Mouse (Mus musculus): ENCODE measurements around the gene Fam13c. TPM values are rescaled to one million over a fixed set of nuclear protein-coding genes. Genes with fewer than 3 reads are reported as not detected.

Gene Fam13c
- polyA plus RNA-seq, 1 experiment from 2014 or later, result 6.8 TPM

DNA sequence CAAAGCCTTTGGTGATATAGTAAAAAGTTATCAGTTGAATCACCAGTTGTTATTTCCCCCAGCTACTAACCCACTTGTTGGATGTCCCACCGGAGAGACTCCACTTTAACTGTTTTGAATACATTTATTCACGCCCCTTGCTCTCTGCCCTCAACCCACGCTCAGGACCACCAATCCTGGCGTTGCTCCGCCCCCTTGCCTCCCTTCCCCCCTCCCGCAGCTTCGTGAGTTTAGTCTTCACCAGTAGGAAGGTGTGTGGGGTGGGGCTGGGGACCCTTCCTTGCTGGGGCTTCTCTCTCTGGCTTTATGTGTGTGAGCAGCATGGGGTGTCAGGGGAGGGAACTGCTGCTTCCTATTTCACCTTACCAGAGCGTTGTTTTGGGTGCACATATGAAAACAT lies 8.9 kb downstream of the Fam13c start:
- H3K4me2 ChIP-seq (replicated peaks; ENCODE audit: low read depth, low read length), result no peak overlapping the region
- no peak overlapping the region for H3K27ac ChIP-seq (ENCODE audit: low read length)
- H3K4me3 ChIP-seq (ENCODE audit: low read depth, low read length), result no peak overlapping the region
- H3K4me1 ChIP-seq (ENCODE audit: insufficient read depth, low read depth, low read length), result no peaks in the 10 kb centered on the region
- ATAC-seq (no peak), DNase-seq (ENCODE audit: low spot score) (no peak)
- H3K27me3 ChIP-seq (replicated peaks; ENCODE audit: insufficient read depth, low read length), result no peaks in the 10 kb centered on the region
- no peaks in the 10 kb centered on the region for H3K36me3 ChIP-seq (ENCODE audit: insufficient read depth, low read length)
- H3K9ac ChIP-seq (replicated peaks; ENCODE audit: low read depth), result no peak overlapping the region
- no peaks in the 10 kb centered on the region for H3K9me3 ChIP-seq (ENCODE audit: low read length)
- 44% methylated on average over 8 of the region's 8 CpGs for WGBS
- TF ChIP-seq EP300 (IDR thresholded peaks at IDR 0.05) (no peak), CTCF (IDR thresholded peaks at IDR 0.05) (no peak)

DNA sequence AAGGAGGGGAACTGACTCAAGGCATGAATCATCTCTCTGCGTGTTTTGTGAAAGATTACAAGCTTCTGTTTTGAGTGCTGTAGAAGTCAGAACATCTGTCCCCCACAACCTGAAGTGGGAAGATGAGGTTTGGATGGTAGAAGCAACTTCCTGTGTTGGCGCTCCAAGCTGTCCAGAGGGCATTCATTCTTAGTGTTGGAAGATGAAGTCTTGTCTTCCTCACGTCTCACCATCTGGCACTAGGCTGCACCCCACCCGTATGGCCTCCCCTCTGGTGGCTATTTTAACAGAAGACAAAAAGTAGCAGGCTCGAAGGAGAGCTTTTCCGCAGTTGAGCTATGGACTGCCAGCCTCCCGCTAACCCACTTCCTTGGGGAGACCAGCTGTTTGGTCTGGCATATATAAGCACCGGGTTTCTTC lies 15.6 kb downstream of the Fam13c start:
- WGBS, result 75% methylated on average over 8 of the region's 8 CpGs
- Histone ChIP-seq H3K36me3 (ENCODE audit: insufficient read depth, low read length) (no peaks in the 10 kb centered on the region), H3K9ac (replicated peaks; ENCODE audit: low read depth) (no peak overlapping the region), H3K27ac (ENCODE audit: low read length) (no peak overlapping the region), H3K4me1 (ENCODE audit: insufficient read depth, low read depth, low read length) (no peaks in the 10 kb centered on the region), H3K4me2 (replicated peaks; ENCODE audit: low read depth, low read length) (no peak overlapping the region), H3K4me3 (ENCODE audit: low read depth, low read length) (no peak overlapping the region), H3K9me3 (ENCODE audit: low read length) (no peaks in the 10 kb centered on the region), H3K27me3 (replicated peaks; ENCODE audit: insufficient read depth, low read length) (no peaks in the 10 kb centered on the region)
- TF ChIP-seq EP300 (IDR thresholded peaks at IDR 0.05) (no peak), CTCF (IDR thresholded peaks at IDR 0.05) (no peak)
- DNase-seq (ENCODE audit: low spot score), result peak; percentile 8
- ATAC-seq, result no peak

DNA sequence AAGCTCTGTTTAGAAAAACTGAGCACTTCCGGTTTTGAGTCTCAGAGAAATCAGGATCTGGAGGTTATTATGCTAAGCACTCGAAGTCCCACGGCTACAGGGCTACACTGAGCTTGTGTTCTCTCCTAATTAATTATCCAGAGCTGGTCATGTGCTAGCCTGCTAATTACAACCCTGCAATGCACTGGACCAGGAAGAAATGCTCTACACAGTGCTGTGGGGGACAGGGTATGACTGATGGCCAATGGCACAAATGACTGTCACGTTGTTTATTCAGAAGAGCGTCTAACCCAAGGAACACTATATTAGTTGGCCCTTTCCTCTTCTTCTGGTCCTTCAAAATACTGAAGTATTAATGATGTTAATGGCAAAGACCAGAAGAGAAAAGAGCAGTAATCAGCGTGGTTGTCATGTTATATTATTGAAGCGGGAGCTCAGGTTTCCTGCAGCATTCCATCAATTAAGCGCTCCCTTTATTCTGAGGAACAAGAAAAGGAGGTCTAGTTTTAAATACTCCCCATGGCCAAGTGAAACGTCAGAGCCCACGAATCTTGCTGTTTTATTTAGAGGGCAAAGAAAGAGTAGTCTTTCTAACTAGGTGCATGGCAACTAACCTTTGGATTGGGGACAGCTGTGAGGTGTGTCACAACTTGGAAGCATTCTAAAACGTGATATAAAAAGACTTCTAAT lies 18.4 kb downstream of the Fam13c start:
- H3K9me3 ChIP-seq (ENCODE audit: low read length), result no peaks in the 10 kb centered on the region
- H3K4me3 ChIP-seq (ENCODE audit: low read depth, low read length), result no peak overlapping the region
- TF ChIP-seq EP300 (IDR thresholded peaks at IDR 0.05), result no peak
- ATAC-seq (no peak), DNase-seq (ENCODE audit: low spot score) (no peak)
- 63% methylated on average over 11 of the region's 11 CpGs for WGBS
- no peaks in the 10 kb centered on the region for H3K27me3 ChIP-seq (replicated peaks; ENCODE audit: insufficient read depth, low read length)
- no peak overlapping the region for H3K9ac ChIP-seq (replicated peaks; ENCODE audit: low read depth)
- H3K27ac ChIP-seq (ENCODE audit: low read length), result no peak overlapping the region
- H3K36me3 ChIP-seq (ENCODE audit: insufficient read depth, low read length), result no peaks in the 10 kb centered on the region
- no peak overlapping the region for H3K4me2 ChIP-seq (replicated peaks; ENCODE audit: low read depth, low read length)
- no peaks in the 10 kb centered on the region for H3K4me1 ChIP-seq (ENCODE audit: insufficient read depth, low read depth, low read length)

DNA sequence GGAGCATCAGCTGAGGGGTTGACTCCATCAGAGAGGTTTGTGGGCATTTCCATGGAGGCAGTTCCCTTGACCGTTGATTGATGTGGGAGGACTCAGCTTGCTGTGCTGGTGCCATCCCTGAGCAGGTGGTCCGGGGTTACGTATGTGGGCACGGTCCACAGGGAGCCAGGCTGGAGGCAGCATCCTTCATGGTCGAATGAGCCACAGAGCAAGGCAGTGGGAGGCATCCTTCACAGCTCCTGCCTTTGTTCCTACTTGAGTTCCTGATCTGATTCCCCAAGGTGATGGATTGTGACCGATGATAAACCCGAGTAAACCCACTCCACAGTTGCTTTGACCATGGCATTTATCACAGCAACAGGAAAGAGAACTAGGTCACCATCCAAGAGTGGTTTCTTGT lies 25.4 kb downstream of the Fam13c start:
- DNase-seq (ENCODE audit: low spot score), result no peak
- no peaks in the 10 kb centered on the region for H3K27me3 ChIP-seq (replicated peaks; ENCODE audit: insufficient read depth, low read length)
- TF ChIP-seq EP300 (IDR thresholded peaks at IDR 0.05) (no peak), CTCF (IDR thresholded peaks at IDR 0.05) (no peak)
- 82% methylated on average over 7 of the region's 7 CpGs for WGBS
- no peak for ATAC-seq
- no peak overlapping the region for H3K4me3 ChIP-seq (ENCODE audit: low read depth, low read length)
- no peak overlapping the region for H3K27ac ChIP-seq (ENCODE audit: low read length)
- H3K9ac ChIP-seq (replicated peaks; ENCODE audit: low read depth), result no peak overlapping the region
- H3K4me2 ChIP-seq (replicated peaks; ENCODE audit: low read depth, low read length), result no peak overlapping the region
- H3K36me3 ChIP-seq (ENCODE audit: insufficient read depth, low read length), result no peaks in the 10 kb centered on the region
- H3K9me3 ChIP-seq (ENCODE audit: low read length), result no peaks in the 10 kb centered on the region
- no peaks in the 10 kb centered on the region for H3K4me1 ChIP-seq (ENCODE audit: insufficient read depth, low read depth, low read length)

DNA sequence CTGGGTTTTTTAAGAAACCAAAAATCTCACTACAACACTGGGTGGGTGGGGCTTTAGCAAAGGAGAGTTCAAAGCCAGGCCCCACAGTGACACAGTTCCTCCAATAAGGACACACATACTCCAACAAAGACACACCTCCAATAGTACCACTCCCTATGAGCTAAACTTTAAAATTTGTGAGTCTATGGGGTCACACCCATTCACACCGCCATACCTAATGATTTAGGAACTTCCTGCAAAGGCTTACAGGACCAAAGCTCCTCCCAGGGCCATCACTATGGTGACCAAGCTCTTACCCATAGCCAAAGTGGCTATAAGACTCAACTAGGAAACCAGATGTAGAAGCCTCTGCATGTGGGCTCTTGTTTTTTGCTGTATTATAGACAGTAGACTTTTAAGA lies 30.6 kb downstream of the Fam13c start:
- no peak overlapping the region for H3K27ac ChIP-seq (ENCODE audit: low read length)
- no peak overlapping the region for H3K9ac ChIP-seq (replicated peaks; ENCODE audit: low read depth)
- H3K4me3 ChIP-seq (ENCODE audit: low read depth, low read length), result no peak overlapping the region
- TF ChIP-seq EP300 (IDR thresholded peaks at IDR 0.05) (no peak), CTCF (IDR thresholded peaks at IDR 0.05) (no peak)
- no peak for DNase-seq (ENCODE audit: low spot score)
- H3K4me2 ChIP-seq (replicated peaks; ENCODE audit: low read depth, low read length), result no peak overlapping the region
- WGBS, result 76% methylated on average over 1 of the region's 1 CpGs
- H3K9me3 ChIP-seq (ENCODE audit: low read length), result no peaks in the 10 kb centered on the region
- H3K36me3 ChIP-seq (ENCODE audit: insufficient read depth, low read length), result no peaks in the 10 kb centered on the region
- H3K27me3 ChIP-seq (replicated peaks; ENCODE audit: insufficient read depth, low read length), result no peaks in the 10 kb centered on the region
- no peaks in the 10 kb centered on the region for H3K4me1 ChIP-seq (ENCODE audit: insufficient read depth, low read depth, low read length)
- no peak for ATAC-seq

DNA sequence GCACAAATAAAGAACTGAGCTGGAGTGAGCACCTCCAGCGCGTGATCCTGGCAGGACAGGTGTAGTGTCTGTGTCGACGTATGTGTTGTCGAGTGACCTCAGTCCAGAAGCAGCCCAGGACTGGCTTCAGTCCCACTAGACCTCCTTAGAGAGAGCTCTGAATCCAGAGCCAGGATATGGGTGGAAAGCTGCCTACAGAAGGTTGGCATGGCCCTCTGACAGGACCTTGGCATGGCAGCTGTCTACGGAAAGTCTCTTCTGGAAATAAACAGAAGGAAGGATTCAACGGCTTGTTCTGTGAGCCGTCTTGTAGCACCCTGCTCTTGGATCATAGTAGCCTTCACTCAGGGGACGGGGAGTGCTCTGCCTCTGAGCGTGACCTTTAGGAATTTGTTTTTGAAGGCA lies 37.5 kb downstream of the Fam13c start:
- Histone ChIP-seq H3K27me3 (replicated peaks; ENCODE audit: insufficient read depth, low read length) (no peaks in the 10 kb centered on the region), H3K9me3 (ENCODE audit: low read length) (no peaks in the 10 kb centered on the region), H3K4me1 (ENCODE audit: insufficient read depth, low read depth, low read length) (no peaks in the 10 kb centered on the region), H3K4me2 (replicated peaks; ENCODE audit: low read depth, low read length) (no peak overlapping the region), H3K27ac (ENCODE audit: low read length) (no peak overlapping the region), H3K9ac (replicated peaks; ENCODE audit: low read depth) (no peak overlapping the region), H3K4me3 (ENCODE audit: low read depth, low read length) (no peak overlapping the region), H3K36me3 (ENCODE audit: insufficient read depth, low read length) (no peaks in the 10 kb centered on the region)
- peak; percentile 13 for DNase-seq (ENCODE audit: low spot score)
- WGBS, result 72% methylated on average over 10 of the region's 10 CpGs
- peak; percentile 76 for ATAC-seq
- TF ChIP-seq CTCF (IDR thresholded peaks at IDR 0.05), result no peak
- 0 out of 2 replicates have a peak, but pooled peaks have one; percentile 10 for TF ChIP-seq EP300 (IDR thresholded peaks at IDR 0.05)

DNA sequence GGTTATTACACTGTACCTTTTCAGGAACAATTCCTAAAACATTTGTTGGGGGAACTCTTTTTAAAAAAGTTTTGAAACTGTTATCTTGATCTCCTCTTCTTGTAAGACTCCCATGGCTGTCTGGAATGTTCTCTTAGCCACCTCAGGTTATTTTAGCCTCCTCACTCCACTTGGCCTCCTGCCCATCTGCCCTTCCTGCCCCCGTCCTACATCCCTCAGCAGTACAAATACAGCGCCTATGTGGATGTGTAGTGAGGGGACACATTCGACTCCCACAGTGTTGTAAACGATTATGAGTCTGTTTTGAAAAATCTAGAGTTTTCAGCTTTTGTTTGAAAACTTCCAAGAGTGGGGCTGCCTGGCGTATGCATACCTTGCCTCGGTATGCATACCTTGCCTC lies 43.5 kb downstream of the Fam13c start:
- Histone ChIP-seq H3K9me3 (ENCODE audit: low read length) (no peaks in the 10 kb centered on the region), H3K36me3 (ENCODE audit: insufficient read depth, low read length) (no peaks in the 10 kb centered on the region), H3K4me1 (ENCODE audit: insufficient read depth, low read depth, low read length) (peaks cover 2% of the 10 kb centered on the region; the same call in 1 of the 2 replicates), H3K27me3 (replicated peaks; ENCODE audit: insufficient read depth, low read length) (no peaks in the 10 kb centered on the region), H3K4me2 (replicated peaks; ENCODE audit: low read depth, low read length) (no peak overlapping the region), H3K27ac (ENCODE audit: low read length) (no peak overlapping the region), H3K9ac (replicated peaks; ENCODE audit: low read depth) (no peak overlapping the region), H3K4me3 (ENCODE audit: low read depth, low read length) (no peak overlapping the region)
- WGBS, result 42% methylated on average over 6 of the region's 6 CpGs
- TF ChIP-seq CTCF (IDR thresholded peaks at IDR 0.05) (no peak), EP300 (IDR thresholded peaks at IDR 0.05) (no peak)
- ATAC-seq (no peak), DNase-seq (ENCODE audit: low spot score) (no peak)
